Mouse (Mus musculus) G1E (cell line): ENCODE data around the gene Mcl1.

ENCODE experiments used
- CTCF ChIP-seq: IDR thresholded peaks from 2 replicates; pipeline ENCODE4 v1.5.1; 2012; ENCODE audit warnings: low read depth, low read length, inconsistent platforms, mixed read lengths
- GATA1 ChIP-seq: IDR thresholded peaks from 2 replicates; pipeline ENCODE4 v1.6.1; 2012; ENCODE audit warnings: borderline replicate concordance, low read length, inconsistent platforms, mixed read lengths
- GATA2 ChIP-seq: IDR thresholded peaks from 2 replicates; pipeline ENCODE4 v1.6.1; 2012; ENCODE audit warnings: low read depth, low read length, inconsistent platforms, borderline replicate concordance
- POLR2AphosphoS5 ChIP-seq: IDR thresholded peaks from 2 replicates; pipeline ENCODE4 v1.6.1; 2012; ENCODE audit warnings: low read depth, low read length, inconsistent platforms; ENCODE audit not compliant: insufficient replicate concordance
- TAL1 ChIP-seq: conservative IDR thresholded peaks from 2 replicates; pipeline ENCODE4 v1.6.1; 2012; ENCODE audit warnings: low read depth, low read length, inconsistent platforms, mixed read lengths

DNA sequence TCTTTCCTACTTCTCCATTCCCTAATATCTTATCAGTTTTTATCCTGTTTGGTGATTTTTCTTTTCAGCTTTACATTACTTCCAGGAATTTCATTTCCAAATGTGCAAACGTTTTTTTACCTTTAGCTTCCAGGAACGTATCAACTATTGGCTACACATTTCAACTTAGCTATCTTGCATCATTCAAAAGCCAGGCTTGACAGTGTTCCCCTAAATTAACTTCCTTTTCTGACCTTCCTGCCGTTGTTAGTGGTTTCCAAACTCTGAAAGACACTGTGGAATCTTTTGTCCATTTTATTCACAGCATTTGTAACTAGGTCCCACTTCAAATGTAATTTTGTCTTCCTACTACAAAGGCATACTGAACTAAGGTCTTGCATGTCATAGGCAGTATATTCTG is 49.4 kb upstream of the Mcl1 start:
- TF ChIP-seq CTCF = no peak
- no peak for TF ChIP-seq POLR2AphosphoS5
- TF ChIP-seq GATA1 = no peak
- TF ChIP-seq TAL1 = no peak
- TF ChIP-seq GATA2 = no peak
